Mouse (Mus musculus): ENCODE results near the gene Slc25a42.

GRCm38 (mm10) chr8:70222041-70222440, 9.9 kb upstream of the Slc25a42 start:
- TF ChIP-seq GATA1 (IDR thresholded peaks at IDR 0.05; ENCODE audit: borderline replicate concordance, low read length) (no peak), TAL1 (conservative IDR thresholded peaks at IDR 0.05; ENCODE audit: low read depth, low read length) (no peak), CTCF (IDR thresholded peaks at IDR 0.05; ENCODE audit: low read depth, low read length) (no peak), GATA2 (IDR thresholded peaks at IDR 0.05; ENCODE audit: borderline replicate concordance, low read depth, low read length) (no peak), POLR2AphosphoS5 (IDR thresholded peaks at IDR 0.05; ENCODE audit: insufficient replicate concordance, low read depth, low read length) (no peak)
